Mouse (Mus musculus) skeletal muscle tissue, adult 2 months (tissue): Measurements from ENCODE around the gene Klhl36.

Experiments used
- DNase-seq: peaks from one replicate; pipeline ENCODE4 v3.0.0-alpha.2; 2012; ENCODE audit warnings: low read depth, low spot score

Gene Klhl36

DNA sequence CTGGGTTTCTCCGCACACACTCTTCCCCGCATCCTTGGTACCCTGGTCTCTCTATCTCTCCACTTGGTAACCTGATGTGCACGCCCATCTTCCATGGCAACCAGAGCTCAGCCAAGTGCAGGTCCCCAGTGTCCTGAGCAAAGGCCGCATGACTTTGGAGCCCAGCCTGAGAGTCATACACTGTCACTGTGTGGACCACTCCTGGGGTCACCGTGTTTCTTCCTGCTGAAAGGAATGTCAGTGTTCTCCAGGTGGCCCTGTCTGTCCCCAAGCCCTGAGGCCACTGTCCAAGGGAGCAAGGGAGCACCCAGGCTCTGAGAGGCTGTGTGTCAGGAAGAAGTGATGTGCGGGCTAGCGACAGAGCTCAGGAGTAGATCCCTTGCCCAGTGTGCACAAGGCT is 21.2 kb downstream of the Klhl36 start:
- DNase-seq, result no peak

DNA sequence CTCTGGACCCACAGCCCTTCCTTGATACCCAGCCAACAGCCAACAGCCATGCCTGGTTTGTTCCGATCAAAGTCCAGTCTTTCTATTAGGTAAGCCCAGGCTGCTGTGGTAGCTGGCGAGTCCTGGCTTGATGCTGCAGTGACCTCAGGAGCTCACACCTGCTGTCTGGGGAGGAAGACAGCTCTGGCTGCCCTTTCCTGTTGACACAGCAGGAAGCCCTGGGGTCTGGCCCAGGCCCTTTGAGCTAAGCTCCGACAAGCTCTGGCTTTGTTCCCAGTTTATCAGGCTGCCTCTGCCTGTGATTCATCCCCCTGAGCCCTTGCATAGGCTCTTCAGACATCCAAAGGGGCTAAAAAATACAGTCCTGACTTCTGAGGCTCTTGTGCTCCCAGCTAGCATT is 23.5 kb downstream of the Klhl36 start:
- peak; percentile 76 for DNase-seq

DNA sequence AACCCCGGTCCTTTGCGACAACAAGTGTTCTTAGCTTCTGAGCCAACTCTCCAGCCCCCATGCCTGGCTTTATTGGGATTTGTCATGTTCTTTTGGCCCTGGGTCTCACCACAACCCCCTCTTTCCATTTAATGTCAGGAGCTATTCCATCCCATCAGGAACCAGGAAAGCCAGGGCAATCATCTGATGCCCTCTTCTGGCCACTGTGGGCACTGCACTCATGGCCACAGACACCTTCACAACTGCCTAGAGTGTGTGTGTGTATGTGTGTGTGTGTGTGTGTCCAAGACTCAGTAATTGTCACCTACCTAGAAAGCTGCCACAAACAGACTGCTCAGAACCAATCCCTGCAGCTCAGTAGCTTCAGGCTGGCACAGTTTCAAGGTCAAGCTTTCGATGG is 25.1 kb downstream of the Klhl36 start:
- no peak for DNase-seq

DNA sequence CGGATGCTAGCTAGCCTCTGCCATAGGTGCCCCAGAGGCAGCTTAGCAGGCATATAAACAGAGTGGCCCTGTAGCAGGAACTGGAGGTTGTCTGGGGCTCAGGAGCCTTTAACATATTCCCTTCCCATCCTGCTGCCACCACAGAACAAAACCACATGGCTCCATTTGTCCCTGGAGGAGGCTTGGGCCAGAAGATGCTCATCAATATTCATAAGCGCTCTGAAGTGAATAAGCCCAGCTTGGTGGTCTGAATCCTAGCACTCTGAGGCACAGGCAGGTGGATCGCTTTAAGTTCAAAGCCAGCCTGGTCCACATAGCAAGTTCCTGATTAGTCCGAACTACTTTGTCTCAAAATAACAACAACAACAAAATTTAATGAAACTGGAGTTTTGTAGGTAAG is 25.9 kb downstream of the Klhl36 start:
- DNase-seq, result no peak

DNA sequence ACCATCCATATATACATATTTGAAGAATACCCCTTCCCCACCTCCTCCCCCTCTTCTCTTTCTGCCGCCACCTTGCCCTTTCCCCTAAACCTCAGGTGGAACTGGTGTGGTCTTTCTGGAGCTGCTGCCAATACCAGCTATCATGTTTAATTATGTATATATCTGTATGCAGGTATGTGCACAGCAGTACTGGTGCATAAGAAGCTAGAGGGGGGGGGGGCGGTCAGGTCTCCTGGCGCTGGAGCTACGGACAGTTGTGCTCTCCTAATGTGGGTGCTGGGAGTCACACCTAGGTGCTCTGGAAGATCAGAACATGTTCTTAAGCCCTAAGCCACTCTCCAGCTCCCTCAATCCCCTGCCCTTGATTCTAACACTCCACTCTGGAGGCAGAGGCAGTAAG is 35.0 kb downstream of the Klhl36 start:
- no peak for DNase-seq

DNA sequence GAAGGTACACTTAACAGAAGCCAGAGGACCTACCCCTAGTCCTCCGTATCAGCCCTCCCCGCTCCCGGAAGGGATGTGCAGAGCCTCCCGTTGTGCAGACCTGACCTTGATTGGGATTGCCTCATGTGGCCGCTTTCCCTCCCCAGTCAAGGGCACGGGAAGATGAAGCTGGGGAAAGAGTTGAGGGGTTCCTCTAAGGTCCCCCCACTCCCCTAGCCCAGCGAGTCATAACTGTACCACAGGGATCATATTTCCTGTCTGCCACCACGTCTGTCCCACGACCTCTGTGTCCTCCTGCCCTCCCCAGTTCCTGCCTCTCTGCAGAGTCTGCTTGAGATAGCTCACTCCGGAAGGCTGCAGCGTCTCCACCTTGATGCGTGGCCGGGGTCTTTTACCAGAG is 35.9 kb downstream of the Klhl36 start:
- no peak for DNase-seq

DNA sequence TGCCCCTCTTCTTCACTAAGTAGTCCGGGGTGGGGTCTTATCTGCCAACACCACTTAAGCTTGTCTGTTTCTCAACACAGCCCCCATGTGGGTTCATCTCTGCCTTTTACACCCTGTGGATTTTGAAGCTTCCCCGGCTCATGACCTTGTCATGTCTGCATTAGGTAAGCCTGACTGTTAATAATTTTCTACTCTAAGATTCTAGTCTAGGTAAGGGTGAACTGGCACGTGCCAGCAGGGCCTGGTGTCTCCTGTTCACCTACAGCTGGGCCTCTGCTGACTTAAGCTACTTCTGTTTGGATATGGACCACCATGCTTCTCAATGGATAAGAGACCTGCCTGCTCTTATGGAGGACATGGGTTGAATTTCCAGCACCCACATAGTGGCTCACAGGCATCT is 39.3 kb downstream of the Klhl36 start:
- DNase-seq, result no peak

DNA sequence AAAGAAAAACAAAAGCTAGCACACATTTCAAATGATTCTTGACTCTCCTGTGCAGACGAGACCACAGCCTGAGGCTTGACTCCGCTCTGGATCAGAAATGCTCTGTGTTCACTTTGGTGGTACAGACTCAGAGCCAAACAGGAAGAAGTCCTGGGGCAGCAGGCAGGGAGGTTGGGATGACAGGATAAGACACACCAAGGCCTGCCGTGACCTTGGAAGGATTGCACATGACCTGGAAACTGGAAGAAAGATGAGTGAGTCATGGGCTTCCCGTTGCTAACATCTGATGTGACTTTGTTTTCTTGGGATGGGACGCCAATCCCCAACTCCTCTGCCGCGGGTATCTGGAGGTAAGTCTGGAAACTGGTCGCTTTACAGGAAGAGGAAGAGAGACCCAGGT is 39.9 kb downstream of the Klhl36 start:
- DNase-seq, result no peak

DNA sequence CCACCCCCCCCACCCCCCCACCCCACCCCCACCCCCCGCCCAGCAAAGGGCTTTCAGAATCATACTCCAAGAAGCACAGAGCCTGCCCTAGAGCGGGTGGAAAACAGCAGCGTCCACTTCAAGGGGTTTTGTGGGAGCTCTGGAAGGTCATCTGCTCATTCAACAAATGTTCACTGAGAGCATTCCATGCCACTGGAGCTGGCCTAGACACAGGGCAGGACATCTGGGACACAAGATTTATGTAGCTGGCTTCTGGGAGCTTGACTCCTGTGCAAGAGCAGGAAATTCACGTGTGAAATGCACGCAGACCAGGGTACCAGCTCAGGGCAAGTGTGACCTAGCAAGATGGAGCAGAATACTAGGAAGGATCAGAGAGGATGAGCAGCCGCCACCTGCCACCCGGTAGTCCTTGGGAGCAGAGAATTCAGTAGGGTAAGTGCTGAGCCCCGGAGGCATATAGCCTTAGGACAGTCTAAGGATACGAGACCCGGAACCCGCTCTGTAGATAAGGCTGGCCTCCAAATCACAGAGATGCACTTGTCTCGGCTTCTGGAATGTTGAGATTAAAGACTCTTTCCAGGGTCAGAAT is 42.4 kb downstream of the Klhl36 start:
- no peak for DNase-seq

DNA sequence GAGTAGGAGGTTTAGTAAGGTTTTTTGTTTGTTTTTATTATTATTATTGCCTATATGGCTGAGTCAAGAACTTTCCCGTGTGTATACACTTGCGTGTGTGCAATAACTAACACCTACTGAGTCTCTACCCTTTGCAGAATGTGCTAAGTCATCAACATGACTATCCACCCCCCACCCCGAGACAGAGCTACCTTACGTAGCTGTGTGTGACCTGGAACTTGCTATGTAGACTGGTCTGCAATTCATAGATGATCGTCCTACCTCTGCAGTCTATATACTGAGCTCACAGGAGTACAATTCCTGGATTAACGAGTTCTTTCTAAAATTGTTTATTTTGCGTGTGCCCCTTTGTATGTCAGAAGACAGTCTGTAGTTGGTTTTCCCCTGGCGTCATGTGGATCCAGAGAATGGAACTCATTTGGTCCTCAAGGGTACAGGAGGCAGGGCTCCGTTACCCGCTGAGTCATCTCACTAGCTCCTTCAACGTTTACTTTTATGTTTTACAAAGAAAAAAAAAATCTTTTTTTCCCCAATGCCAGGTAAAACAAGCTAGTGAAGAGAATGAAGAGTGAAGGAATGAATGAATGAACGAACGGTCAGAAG is 48.0 kb downstream of the Klhl36 start, which contains the start of gene Usp10:
Gene Usp10 (plus strand): TSS at position 417 of the 603 bp plus-strand sequence.
- DNase-seq, result no peak

DNA sequence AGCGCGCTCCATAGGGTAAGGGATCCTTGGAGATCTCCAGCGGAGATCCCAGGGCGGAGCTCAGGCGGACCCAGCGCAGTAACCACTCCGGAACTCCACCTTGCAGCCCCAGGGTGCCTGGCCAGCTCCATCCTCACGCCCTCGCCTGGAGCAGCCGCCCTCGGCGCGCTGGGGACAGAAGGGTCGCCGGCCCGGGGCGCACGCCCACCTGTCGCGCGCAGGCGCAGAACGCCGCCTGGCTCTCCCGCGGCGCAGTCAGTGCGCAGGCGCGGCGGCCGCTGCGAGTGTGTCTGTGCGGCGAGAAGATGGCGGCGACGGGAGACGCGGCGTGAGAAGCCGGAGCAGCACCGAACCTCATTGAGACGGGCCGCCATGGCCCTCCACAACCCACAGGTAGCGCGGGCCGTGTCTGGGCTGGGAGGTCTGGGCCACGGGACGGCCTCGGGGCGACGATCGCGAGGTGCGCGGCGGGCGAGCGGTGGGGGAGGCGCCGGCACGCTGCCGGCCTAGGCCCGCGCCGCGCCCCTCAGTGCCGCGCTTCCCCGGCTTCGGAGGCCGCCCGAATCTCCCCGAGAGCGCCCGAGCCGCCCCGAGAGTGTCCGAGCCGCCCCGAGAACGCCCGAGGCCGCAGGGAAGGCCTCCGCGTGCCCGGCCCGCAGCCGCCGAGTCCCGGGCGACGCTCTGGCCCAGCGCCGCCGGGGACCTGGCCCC is 48.6 kb downstream of the Klhl36 start, which contains the start of gene Gm20388:
Gene Gm20388 (plus strand): TSS at position 295 of the 711 bp plus-strand sequence.
- peak; percentile 82 for DNase-seq

DNA sequence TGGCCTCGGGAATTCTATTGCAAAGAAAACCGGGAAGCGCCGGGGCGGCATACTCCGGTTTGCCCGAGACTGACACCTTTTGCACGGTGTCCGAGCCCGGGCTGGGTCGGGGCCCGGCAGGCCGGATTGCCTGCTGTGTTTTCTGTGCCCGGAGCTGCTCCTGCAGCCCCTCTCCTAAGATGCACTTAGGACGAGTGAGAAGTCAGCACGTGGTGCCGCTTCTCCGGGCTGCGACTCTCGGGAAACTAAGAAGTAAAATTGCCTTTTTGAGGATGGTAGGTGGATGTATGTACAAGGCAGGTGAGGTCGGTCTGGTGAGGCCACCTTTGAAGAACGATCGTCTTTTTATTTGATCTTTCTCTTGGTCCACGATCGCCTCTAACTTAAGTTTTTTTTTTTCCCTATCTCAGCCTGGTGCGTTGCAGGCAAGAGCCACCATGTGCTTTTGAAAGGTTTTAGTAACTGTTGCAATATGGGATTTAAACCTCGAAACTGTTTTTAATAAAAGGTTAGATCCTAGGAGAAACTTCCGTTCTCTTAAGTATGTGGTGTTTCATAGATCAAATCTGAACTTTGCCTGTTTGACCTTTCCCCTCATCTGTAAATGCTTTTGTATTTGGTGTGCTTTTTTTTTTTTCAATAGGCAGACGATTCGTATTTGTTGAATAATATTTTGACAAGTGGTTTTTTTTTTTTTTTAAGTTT is 49.3 kb downstream of the Klhl36 start:
- DNase-seq, result no peak

DNA sequence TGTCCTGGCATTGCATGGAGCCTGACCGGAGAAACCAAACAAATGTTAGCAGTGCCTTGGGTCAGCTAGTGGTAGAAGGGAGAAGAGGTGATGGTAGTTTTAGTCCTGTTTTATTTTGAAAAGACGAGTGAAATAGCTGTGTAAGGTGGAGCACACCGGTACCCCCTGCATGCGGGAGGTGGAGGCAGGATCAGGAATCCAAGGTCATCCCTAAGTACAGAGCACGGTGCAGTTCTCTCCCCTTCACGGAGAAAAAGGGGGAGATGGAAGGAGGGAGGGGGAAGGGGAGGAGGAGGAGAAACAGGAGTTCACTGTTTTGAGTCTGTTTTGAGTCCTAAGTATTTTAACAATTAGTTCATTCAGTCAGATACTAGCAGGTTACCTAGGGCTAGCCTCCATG is 50.6 kb downstream of the Klhl36 start:
- no peak for DNase-seq

DNA sequence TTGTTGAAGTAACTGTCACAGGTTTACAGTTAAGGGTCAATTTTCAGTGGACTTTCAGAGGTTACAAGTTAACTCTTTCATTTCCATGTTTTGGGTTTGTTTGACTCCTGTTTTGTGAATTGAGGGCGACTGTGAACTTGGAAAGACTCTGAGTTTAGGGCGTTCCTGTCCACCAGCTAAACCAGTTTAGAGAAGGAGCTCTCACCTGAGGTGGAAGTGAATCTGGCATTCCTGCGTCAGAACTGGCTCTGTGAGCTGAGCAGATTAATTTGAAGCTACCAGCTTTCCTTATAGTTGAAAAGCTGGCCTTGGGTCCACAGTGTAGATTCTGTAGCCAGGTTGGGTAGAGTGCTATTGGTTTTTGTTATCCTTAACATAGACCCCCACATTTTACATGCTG is 51.1 kb downstream of the Klhl36 start:
- DNase-seq, result no peak

DNA sequence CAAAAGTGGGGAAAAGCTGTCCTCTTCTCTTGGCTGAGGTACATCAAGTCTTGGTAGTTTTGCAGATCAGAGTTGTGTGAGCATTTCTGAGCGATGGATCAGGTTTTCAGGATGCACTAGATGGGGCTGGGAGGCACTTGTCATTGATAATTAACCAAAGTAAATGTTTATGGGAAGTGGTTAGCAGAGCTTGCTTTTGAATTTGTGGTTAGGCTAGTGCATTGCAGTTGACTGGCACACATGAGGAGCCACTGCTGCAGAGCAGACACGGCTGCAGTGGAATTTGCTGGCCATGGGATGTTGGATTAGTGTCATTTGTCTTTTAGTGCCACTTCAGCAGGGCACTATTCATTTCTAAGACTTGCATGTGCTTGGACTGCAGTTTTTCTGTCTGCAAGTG is 52.1 kb downstream of the Klhl36 start:
- DNase-seq, result no peak

DNA sequence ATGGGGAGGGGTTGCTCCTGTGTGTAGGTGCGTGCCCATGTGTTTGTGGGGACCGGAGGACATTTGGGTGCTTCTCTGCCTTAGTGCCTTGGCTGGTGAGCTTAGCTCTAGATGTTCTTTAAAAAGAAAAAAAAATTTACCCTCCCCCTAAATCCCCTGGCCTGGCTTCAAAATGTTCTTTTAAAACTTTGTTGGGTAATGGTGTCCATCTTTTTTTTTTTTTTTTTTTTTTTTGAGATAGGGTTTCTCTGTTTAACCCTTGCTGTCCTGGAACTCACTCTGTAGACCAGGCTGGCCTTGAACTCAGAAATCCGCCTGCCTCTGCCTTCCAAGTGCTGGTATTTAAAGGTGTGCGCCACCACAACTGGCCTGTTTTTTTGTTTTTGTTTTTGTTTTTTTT is 53.2 kb downstream of the Klhl36 start:
- no peak for DNase-seq

DNA sequence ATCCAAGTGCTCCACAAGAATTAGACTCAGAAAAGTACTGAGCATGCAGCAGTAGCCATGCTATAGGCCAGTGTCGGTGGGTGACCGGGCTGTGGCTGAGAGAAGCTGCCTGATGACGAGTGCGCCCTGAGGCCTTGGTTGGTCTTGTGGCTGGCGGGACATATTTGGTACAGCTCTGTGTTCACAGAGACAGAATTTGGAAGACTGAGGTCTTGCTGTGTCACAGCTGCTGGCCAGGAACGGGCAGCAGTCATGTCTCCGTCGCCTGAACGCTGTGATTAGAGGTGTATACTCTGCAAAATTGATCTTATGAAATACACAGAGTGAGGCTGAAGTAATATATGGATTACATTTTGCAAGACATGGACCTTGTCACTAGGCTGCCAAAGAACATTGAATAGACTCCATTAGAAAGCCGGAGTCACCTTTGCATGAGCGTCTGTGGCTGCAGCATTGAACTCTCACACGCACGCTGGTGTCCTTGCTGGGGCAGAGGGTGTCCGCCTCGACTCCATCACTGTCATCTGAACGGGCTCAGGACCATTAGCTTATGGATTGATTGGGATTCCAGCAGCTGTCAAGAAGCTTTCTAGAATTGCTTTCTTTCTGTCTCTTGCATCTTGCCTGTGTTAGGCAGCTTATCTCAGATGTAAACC is 54.3 kb downstream of the Klhl36 start:
- DNase-seq, result no peak

DNA sequence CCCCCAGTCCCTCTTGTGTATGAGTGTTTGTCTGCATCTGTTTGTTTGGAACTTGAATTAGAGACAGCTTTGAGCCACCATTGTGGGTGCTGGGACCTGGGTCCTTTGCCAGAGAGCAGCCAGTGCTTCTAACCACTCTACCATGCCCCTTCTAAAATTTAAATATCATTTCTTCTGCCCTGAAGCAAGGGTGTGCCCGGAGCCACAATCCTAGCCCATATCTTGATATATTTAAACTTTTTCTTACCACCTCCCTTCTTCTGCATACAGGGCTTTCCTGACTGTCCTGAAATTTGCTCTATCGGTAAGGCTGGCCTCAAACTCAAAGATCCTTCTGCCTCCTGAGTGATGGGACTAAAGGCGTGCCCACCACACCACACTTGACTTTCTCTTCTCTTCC is 55.3 kb downstream of the Klhl36 start:
- no peak for DNase-seq

DNA sequence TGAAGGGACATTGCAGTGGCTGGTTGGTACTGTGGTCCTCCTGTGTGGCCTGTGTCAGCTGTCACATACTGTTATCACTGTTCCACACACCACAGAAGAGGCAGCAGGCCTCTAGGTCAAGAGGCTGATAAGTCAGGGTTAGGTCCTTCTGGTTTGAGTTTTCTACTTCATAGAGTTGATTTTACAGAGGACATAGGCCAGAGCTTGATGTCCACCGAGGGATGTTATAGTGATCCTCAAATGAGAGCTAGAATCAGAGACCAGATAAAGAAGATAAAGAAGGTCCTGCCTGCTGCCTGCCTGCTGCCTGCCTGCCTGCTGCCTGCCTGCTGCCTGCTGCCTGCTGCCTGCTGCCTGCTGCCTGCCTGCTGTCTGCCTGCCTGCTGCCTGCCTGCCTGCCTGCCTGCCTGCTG is 56.1 kb downstream of the Klhl36 start:
- DNase-seq, result no peak

DNA sequence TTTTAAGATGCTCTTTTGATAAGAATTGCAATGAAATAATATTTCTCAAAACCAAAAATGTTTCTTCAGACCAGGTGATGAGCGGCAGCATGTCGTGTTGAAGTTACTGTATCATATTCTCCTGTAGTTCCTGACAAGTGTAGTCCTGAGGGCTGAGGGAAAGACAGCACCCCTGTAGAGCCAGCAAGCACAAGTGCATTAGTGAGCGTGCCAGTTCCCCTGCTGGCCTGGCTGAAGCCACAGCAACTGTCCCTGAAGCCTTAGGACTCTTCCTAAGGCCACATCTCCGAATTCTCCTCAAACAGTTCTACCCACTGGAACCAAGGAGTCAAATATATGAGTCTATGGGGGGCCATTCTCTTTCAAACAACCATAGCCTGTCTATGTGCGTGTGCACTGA is 61.2 kb downstream of the Klhl36 start:
- DNase-seq, result no peak

DNA sequence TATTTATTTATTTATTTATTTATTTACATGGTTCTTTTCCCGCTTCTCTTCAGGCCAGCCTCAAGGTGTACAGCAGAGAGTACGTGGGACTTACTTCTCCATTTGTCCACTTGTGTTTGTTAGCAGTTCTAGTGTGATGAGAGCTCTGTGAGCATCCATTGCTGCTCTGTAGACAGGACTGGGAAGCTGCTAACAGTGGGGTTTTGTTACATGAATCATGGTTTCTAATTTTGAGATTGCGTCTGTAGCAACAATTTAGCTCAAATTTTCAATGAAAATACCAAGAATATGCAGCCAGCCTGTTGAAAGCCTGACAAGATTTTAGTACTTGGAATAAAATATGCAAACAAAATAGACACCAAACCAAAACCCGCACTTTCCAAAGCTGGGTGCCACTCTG is 63.4 kb downstream of the Klhl36 start:
- DNase-seq, result no peak

DNA sequence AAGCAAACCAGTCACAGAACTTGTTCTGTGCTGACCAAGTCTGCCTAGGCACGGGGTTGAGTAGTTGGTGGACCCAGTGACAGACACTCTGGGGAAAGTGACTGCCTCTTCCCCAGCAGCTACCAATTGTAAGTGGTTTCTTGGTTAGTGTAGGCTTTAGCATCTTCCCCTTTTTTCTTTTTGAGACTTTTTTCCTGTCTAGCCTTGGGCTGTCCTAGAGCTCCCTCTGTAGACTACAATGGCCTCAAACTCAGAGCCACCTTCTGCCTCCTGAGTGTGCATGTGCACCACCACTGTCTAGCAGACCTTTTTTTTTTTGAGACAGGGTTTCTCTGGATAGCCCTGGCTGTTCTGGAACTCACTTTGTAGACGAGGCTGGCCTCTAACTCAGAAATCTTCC is 64.4 kb downstream of the Klhl36 start:
- no peak for DNase-seq
